ENCODE assay signal across 10 mouse cellular contexts in the genomic region with DNA sequence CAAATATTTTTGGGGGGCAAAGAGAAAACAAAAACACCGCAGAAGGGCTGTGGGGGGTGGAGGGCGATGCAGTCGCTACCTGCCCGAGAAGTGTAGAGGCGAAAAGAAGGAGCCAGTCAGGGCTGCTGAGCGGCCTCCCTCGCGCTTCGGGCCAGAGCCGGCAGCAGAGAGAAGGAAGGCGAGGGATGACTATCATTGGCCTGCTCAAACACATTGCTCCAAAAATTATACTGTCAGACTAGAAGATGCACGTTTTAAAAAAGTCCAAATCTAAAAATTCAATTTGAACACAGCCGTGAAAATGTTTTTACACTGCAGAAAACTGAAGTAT. TPM values are rescaled to one million over a fixed set of nuclear protein-coding genes. Genes with fewer than 3 reads are reported as not detected.
DNase-seq lines count a peak whose midpoint lies in the region; ATAC-seq and TF ChIP-seq lines count a peak whose summit lies in the region.
"Had no signal": no experiment of that assay in that cellular context is flagged by ENCODE, and none has a peak within 500 bp of the region (broad histone marks: within the 10 kb centered on the region; RNA-seq: fewer than 3 reads in every experiment).

No protein-coding gene starts in this region.

- 0 out of 2 replicates have a peak overlapping the region, but pooled peaks have one; percentile 25 for H3K9ac ChIP-seq in hindbrain, embryonic 13.5 days
- H3K9ac ChIP-seq in hindbrain, embryonic 12.5 days = no peak overlapping the region
- peak overlapping the region; percentile 66 for H3K9ac ChIP-seq in forebrain, embryonic 14.5 days (ENCODE audit: low read length)
- no peak overlapping the region for H3K9ac ChIP-seq in midbrain, postnatal 0 days (replicated peaks; ENCODE audit: low read length, poor library complexity, severe bottlenecking)
- H3K9ac ChIP-seq: lung, embryonic 15.5 days had no signal

- intact Hi-C loops in left cerebral cortex, postnatal 36 days (cut with DNase I) = no loop called here

- 5% methylated on average over 13 of the region's 13 CpGs for WGBS in hindbrain, embryonic 13.5 days
- WGBS in hindbrain, embryonic 12.5 days = 4% methylated on average over 13 of the region's 13 CpGs
- under 1% methylated on average over 13 of the region's 13 CpGs for WGBS in embryonic facial prominence, embryonic 10.5 days
- WGBS in forebrain, embryonic 14.5 days = 2% methylated on average over 13 of the region's 13 CpGs
- WGBS in midbrain, postnatal 0 days = 18% methylated on average over 13 of the region's 13 CpGs

- no peaks in the 10 kb centered on the region for H3K9me3 ChIP-seq in hindbrain, embryonic 13.5 days
- no peaks in the 10 kb centered on the region for H3K9me3 ChIP-seq in hindbrain, embryonic 12.5 days (replicated peaks)
- no peaks in the 10 kb centered on the region for H3K9me3 ChIP-seq in embryonic facial prominence, embryonic 10.5 days
- H3K9me3 ChIP-seq in forebrain, embryonic 14.5 days (replicated peaks; ENCODE audit: control insufficient read depth, low read length) = no peaks in the 10 kb centered on the region
- no peaks in the 10 kb centered on the region for H3K9me3 ChIP-seq in midbrain, postnatal 0 days (ENCODE audit: low read length)
- H3K9me3 ChIP-seq: lung, embryonic 15.5 days had no signal

- no peak for ATAC-seq in hindbrain, embryonic 13.5 days (ENCODE audit: low FRiP score)
- no peak for ATAC-seq in hindbrain, embryonic 12.5 days (ENCODE audit: low FRiP score)
- ATAC-seq in forebrain, embryonic 14.5 days = peak; percentile 35
- ATAC-seq in midbrain, postnatal 0 days (ENCODE audit: low FRiP score) = no peak

- H3K4me3 ChIP-seq in hindbrain, embryonic 13.5 days = no peak overlapping the region
- H3K4me3 ChIP-seq in hindbrain, embryonic 12.5 days = no peak overlapping the region
- H3K4me3 ChIP-seq in embryonic facial prominence, embryonic 10.5 days = no peak overlapping the region
- 0 out of 2 replicates have a peak overlapping the region, but pooled peaks have one; percentile 0 for H3K4me3 ChIP-seq in forebrain, embryonic 14.5 days (ENCODE audit: low read depth, low read length)
- H3K4me3 ChIP-seq in midbrain, postnatal 0 days (ENCODE audit: low read depth, low read length) = no peak overlapping the region
- H3K4me3 ChIP-seq: lung, embryonic 15.5 days had no signal

- peak overlapping the region; percentile 32 for H3K4me2 ChIP-seq in hindbrain, embryonic 13.5 days
- no peak overlapping the region for H3K4me2 ChIP-seq in hindbrain, embryonic 12.5 days (replicated peaks)
- peak overlapping the region; percentile 55 for H3K4me2 ChIP-seq in forebrain, embryonic 14.5 days (ENCODE audit: low read length)
- no peak overlapping the region for H3K4me2 ChIP-seq in midbrain, postnatal 0 days (ENCODE audit: low read depth, low read length, poor library complexity, severe bottlenecking)
- H3K4me2 ChIP-seq: lung, embryonic 15.5 days had no signal

- TF ChIP-seq CTCF in midbrain, postnatal 0 days (IDR thresholded peaks at IDR 0.05) = no peak

- H3K27me3 ChIP-seq in hindbrain, embryonic 13.5 days = peaks cover 99% of the 10 kb centered on the region
- peaks cover 100% of the 10 kb centered on the region for H3K27me3 ChIP-seq in hindbrain, embryonic 12.5 days
- H3K27me3 ChIP-seq in embryonic facial prominence, embryonic 10.5 days (replicated peaks; ENCODE audit: low read depth, poor library complexity, severe bottlenecking) = peaks cover 100% of the 10 kb centered on the region
- peaks cover 54% of the 10 kb centered on the region for H3K27me3 ChIP-seq in forebrain, embryonic 14.5 days (replicated peaks; ENCODE audit: control insufficient read depth, insufficient read depth, low read length)
- peaks cover 67% of the 10 kb centered on the region for H3K27me3 ChIP-seq in midbrain, postnatal 0 days (ENCODE audit: insufficient read depth, low read length)

- peak; percentile 48 for DNase-seq in embryonic facial prominence, embryonic 10.5 days (ENCODE audit: low spot score)
- DNase-seq in forebrain, embryonic 14.5 days (ENCODE audit: low spot score) = no peak
- DNase-seq in midbrain, postnatal 0 days (ENCODE audit: low spot score) = no peak
- no peak for DNase-seq in adrenal gland, adult (ENCODE audit: inconsistent age in 2 of 2, low spot score in 1 of 2)
- no peak for DNase-seq in left cerebral cortex, postnatal 36 days (ENCODE audit: low spot score in 2 of 2)
- DNase-seq: kidney, adult 8-10 months; right cerebral cortex, postnatal 4 days had no signal

- no peaks in the 10 kb centered on the region for H3K36me3 ChIP-seq in hindbrain, embryonic 13.5 days
- no peaks in the 10 kb centered on the region for H3K36me3 ChIP-seq in hindbrain, embryonic 12.5 days
- H3K36me3 ChIP-seq in embryonic facial prominence, embryonic 10.5 days (replicated peaks) = no peaks in the 10 kb centered on the region
- no peaks in the 10 kb centered on the region for H3K36me3 ChIP-seq in forebrain, embryonic 14.5 days (ENCODE audit: control insufficient read depth, insufficient read depth, low read length)
- no peaks in the 10 kb centered on the region for H3K36me3 ChIP-seq in midbrain, postnatal 0 days (ENCODE audit: insufficient read depth, low read length)
- H3K36me3 ChIP-seq: lung, embryonic 15.5 days had no signal

- peak overlapping the region; percentile 83; the same call in 1 of the 2 replicates for H3K27ac ChIP-seq in hindbrain, embryonic 13.5 days
- no peak overlapping the region for H3K27ac ChIP-seq in hindbrain, embryonic 12.5 days
- no peak overlapping the region for H3K27ac ChIP-seq in embryonic facial prominence, embryonic 10.5 days (replicated peaks)
- peak overlapping the region; percentile 93 for H3K27ac ChIP-seq in forebrain, embryonic 14.5 days (ENCODE audit: low read depth, low read length)
- H3K27ac ChIP-seq in midbrain, postnatal 0 days (ENCODE audit: low read depth, low read length) = peak overlapping the region; percentile 67; the same call in 1 of the 2 replicates
- H3K27ac ChIP-seq: lung, embryonic 15.5 days had no signal

- H3K4me1 ChIP-seq in hindbrain, embryonic 13.5 days (replicated peaks) = peaks cover 59% of the 10 kb centered on the region
- H3K4me1 ChIP-seq in hindbrain, embryonic 12.5 days = peaks cover 36% of the 10 kb centered on the region
- peaks cover 4% of the 10 kb centered on the region for H3K4me1 ChIP-seq in embryonic facial prominence, embryonic 10.5 days
- H3K4me1 ChIP-seq in forebrain, embryonic 14.5 days (ENCODE audit: control insufficient read depth, insufficient read depth, low read length) = peaks cover 68% of the 10 kb centered on the region
- H3K4me1 ChIP-seq in midbrain, postnatal 0 days (ENCODE audit: insufficient read depth, low read length) = 0 out of 2 replicates have a peak, but pooled peaks cover 5% of the 10 kb centered on the region

RNA-seq across cellular contexts. Expression of a gene that starts 20.0 kb away (rescaled TPM):
- polyA plus RNA-seq in hindbrain, embryonic 13.5 days (2015; fragmentation: Nextera tagmentation; extraction: Ambion mirVana) = 35.3 and 44.1 TPM in 2 replicates
- polyA plus RNA-seq in hindbrain, embryonic 12.5 days (2016; fragmentation: Nextera tagmentation; extraction: Ambion mirVana) = 11.6 and 14.2 TPM in 2 replicates
- polyA plus RNA-seq in embryonic facial prominence, embryonic 10.5 days (2016; fragmentation: Nextera tagmentation; extraction: Ambion mirVana) = 0.29 and 0.77 TPM in 2 replicates
- polyA plus RNA-seq in forebrain, embryonic 14.5 days (2014; fragmentation: Nextera tagmentation; extraction: Ambion mirVana) = 237 and 318 TPM in 2 replicates
- 40.1 and 62.5 TPM in 2 replicates for total RNA-seq in midbrain, postnatal 0 days (2014; rRNA removed)
- 41.7 and 53.7 TPM in 2 replicates for polyA plus RNA-seq in midbrain, postnatal 0 days (2015; fragmentation: Nextera tagmentation; extraction: Ambion mirVana)
- total RNA-seq in left cerebral cortex, postnatal 36 days (2021) = 100 to 1,000 TPM; 303 to 353 TPM

RNA-seq across cellular contexts. Expression of a gene that starts 42.4 kb away (rescaled TPM):
- polyA plus RNA-seq in hindbrain, embryonic 13.5 days (2015; fragmentation: Nextera tagmentation; extraction: Ambion mirVana) = 10.8 and 11.5 TPM in 2 replicates
- polyA plus RNA-seq in hindbrain, embryonic 12.5 days (2016; fragmentation: Nextera tagmentation; extraction: Ambion mirVana) = 6.6 and 7.1 TPM in 2 replicates
- polyA plus RNA-seq in embryonic facial prominence, embryonic 10.5 days (2016; fragmentation: Nextera tagmentation; extraction: Ambion mirVana) = 2.8 and 3.0 TPM in 2 replicates
- 8.6 and 9.4 TPM in 2 replicates for polyA plus RNA-seq in forebrain, embryonic 14.5 days (2014; fragmentation: Nextera tagmentation; extraction: Ambion mirVana)
- 7.6 and 7.7 TPM in 2 replicates for total RNA-seq in midbrain, postnatal 0 days (2014; rRNA removed)
- polyA plus RNA-seq in midbrain, postnatal 0 days (2015; fragmentation: Nextera tagmentation; extraction: Ambion mirVana) = 12.6 and 14.5 TPM in 2 replicates
- 10 to 100 TPM; 10.3 to 10.9 TPM for total RNA-seq in left cerebral cortex, postnatal 36 days (2021)

RNA-seq across cellular contexts. Expression of a gene that starts 51.1 kb away (rescaled TPM):
- polyA plus RNA-seq in hindbrain, embryonic 13.5 days (2015; fragmentation: Nextera tagmentation; extraction: Ambion mirVana) = 37.3 and 37.8 TPM in 2 replicates
- 35.7 and 38.6 TPM in 2 replicates for polyA plus RNA-seq in hindbrain, embryonic 12.5 days (2016; fragmentation: Nextera tagmentation; extraction: Ambion mirVana)
- 45.2 and 47.3 TPM in 2 replicates for polyA plus RNA-seq in embryonic facial prominence, embryonic 10.5 days (2016; fragmentation: Nextera tagmentation; extraction: Ambion mirVana)
- 35.2 and 41.3 TPM in 2 replicates for polyA plus RNA-seq in forebrain, embryonic 14.5 days (2014; fragmentation: Nextera tagmentation; extraction: Ambion mirVana)
- total RNA-seq in midbrain, postnatal 0 days (2014; rRNA removed) = 27.5 and 28.2 TPM in 2 replicates
- 42.9 and 45.1 TPM in 2 replicates for polyA plus RNA-seq in midbrain, postnatal 0 days (2015; fragmentation: Nextera tagmentation; extraction: Ambion mirVana)
- 10 to 100 TPM; 26.3 to 26.9 TPM for total RNA-seq in left cerebral cortex, postnatal 36 days (2021)

RNA-seq across cellular contexts. Expression of a gene that starts 57.4 kb away (rescaled TPM):
- 1.0 and 2.3 TPM in 2 replicates for polyA plus RNA-seq in hindbrain, embryonic 13.5 days (2015; fragmentation: Nextera tagmentation; extraction: Ambion mirVana)
- 3.0 and 3.6 TPM in 2 replicates for polyA plus RNA-seq in hindbrain, embryonic 12.5 days (2016; fragmentation: Nextera tagmentation; extraction: Ambion mirVana)
- 1.6 and 3.6 TPM in 2 replicates for polyA plus RNA-seq in embryonic facial prominence, embryonic 10.5 days (2016; fragmentation: Nextera tagmentation; extraction: Ambion mirVana)
- polyA plus RNA-seq in forebrain, embryonic 14.5 days (2014; fragmentation: Nextera tagmentation; extraction: Ambion mirVana) = 1.5 and 1.7 TPM in 2 replicates
- not detected in 2 replicates for total RNA-seq in midbrain, postnatal 0 days (2014; rRNA removed)
- 0.39 and 0.71 TPM in 2 replicates for polyA plus RNA-seq in midbrain, postnatal 0 days (2015; fragmentation: Nextera tagmentation; extraction: Ambion mirVana)
- not detected for total RNA-seq in left cerebral cortex, postnatal 36 days (2021)

Comparison
In these comparisons a context has a peak if more than half of its experiments do, and no peak if none do; other contexts are left out.
1. H3K27ac ChIP-seq: peak in hindbrain, embryonic 13.5 days (single experiment), forebrain, embryonic 14.5 days (single experiment) and midbrain, postnatal 0 days (single experiment); none in hindbrain, embryonic 12.5 days (single experiment) and embryonic facial prominence, embryonic 10.5 days (single experiment).
2. H3K4me2 ChIP-seq: peak in hindbrain, embryonic 13.5 days (single experiment) and forebrain, embryonic 14.5 days (single experiment); none in hindbrain, embryonic 12.5 days (single experiment) and midbrain, postnatal 0 days (single experiment).
3. H3K9ac ChIP-seq: peak in hindbrain, embryonic 13.5 days (single experiment) and forebrain, embryonic 14.5 days (single experiment); none in hindbrain, embryonic 12.5 days (single experiment) and midbrain, postnatal 0 days (single experiment).